Mouse (Mus musculus): ENCODE results near the gene Wt1. TPM values are rescaled to one million over a fixed set of nuclear protein-coding genes. Genes with fewer than 3 reads are reported as not detected.

The Wt1 gene
- polyA plus RNA-seq, 1 experiment from 2014 or later = 164 TPM

- H3K9me3 ChIP-seq (ENCODE audit: control insufficient read depth, low read length) = no peaks in the 10 kb centered on the region
- WGBS = 89% methylated on average over 2 of the region's 2 CpGs
Observed at GRCm38 (mm10) chr2:105091718-105092117, 34.6 kb upstream of the Wt1 start, which contains the start of gene Gm11060. Gene Gm11060, plus strand, starts transcription at chr2:105092018.

GRCm38 (mm10) chr2:105097294-105097953, 28.9 kb upstream of the Wt1 start:
- Histone ChIP-seq H3K27me3 (ENCODE audit: control insufficient read depth, insufficient read depth, low read length) (no peaks in the 10 kb centered on the region), H3K4me2 (replicated peaks; ENCODE audit: low read depth, low read length) (no peak overlapping the region), H3K4me1 (ENCODE audit: control insufficient read depth, insufficient read depth, low read length) (peaks cover 7% of the 10 kb centered on the region; the same call in 1 of the 2 replicates), H3K9ac (ENCODE audit: low read depth, low read length) (no peak overlapping the region), H3K9me3 (ENCODE audit: control insufficient read depth, low read length) (no peaks in the 10 kb centered on the region), H3K4me3 (ENCODE audit: low read length) (no peak overlapping the region), H3K27ac (ENCODE audit: low read depth, low read length) (no peak overlapping the region), H3K36me3 (ENCODE audit: control insufficient read depth, insufficient read depth, low read length) (0 out of 2 replicates have a peak, but pooled peaks cover 3% of the 10 kb centered on the region)
- ATAC-seq (ENCODE audit: low FRiP score, low TSS enrichment) = peak; percentile 80
- WGBS = 54% methylated on average over 22 of the region's 22 CpGs

More at GRCm38 (mm10) chr2:105091718-105092117, 34.6 kb upstream of the Wt1 start, which contains the start of gene Gm11060:
- Histone ChIP-seq H3K27me3 (ENCODE audit: control insufficient read depth, insufficient read depth, low read length) (no peaks in the 10 kb centered on the region), H3K4me1 (ENCODE audit: control insufficient read depth, insufficient read depth, low read length) (peaks cover 23% of the 10 kb centered on the region), H3K4me2 (replicated peaks; ENCODE audit: low read depth, low read length) (no peak within 1 kb of the TSS), H3K36me3 (ENCODE audit: control insufficient read depth, insufficient read depth, low read length) (no peaks in the 10 kb centered on the region), H3K9ac (ENCODE audit: low read depth, low read length) (no peak within 1 kb of the TSS), H3K27ac (ENCODE audit: low read depth, low read length) (no peak within 1 kb of the TSS), H3K4me3 (ENCODE audit: low read length) (no peak within 1 kb of the TSS)
- no peak for ATAC-seq (ENCODE audit: low FRiP score, low TSS enrichment)

- Histone ChIP-seq H3K9me3 (ENCODE audit: control insufficient read depth, low read length) (no peaks in the 10 kb centered on the region), H3K4me3 (ENCODE audit: low read length) (no peak overlapping the region), H3K4me1 (ENCODE audit: control insufficient read depth, insufficient read depth, low read length) (peaks cover 7% of the 10 kb centered on the region; the same call in 1 of the 2 replicates), H3K27me3 (ENCODE audit: control insufficient read depth, insufficient read depth, low read length) (no peaks in the 10 kb centered on the region), H3K27ac (ENCODE audit: low read depth, low read length) (no peak overlapping the region), H3K36me3 (ENCODE audit: control insufficient read depth, insufficient read depth, low read length) (0 out of 2 replicates have a peak, but pooled peaks cover 3% of the 10 kb centered on the region), H3K9ac (ENCODE audit: low read depth, low read length) (no peak overlapping the region), H3K4me2 (replicated peaks; ENCODE audit: low read depth, low read length) (no peak overlapping the region)
- WGBS = 86% methylated on average over 7 of the region's 7 CpGs
- no peak for ATAC-seq (ENCODE audit: low FRiP score, low TSS enrichment)
Observed at GRCm38 (mm10) chr2:105099410-105099809, 26.9 kb upstream of the Wt1 start.

GRCm38 (mm10) chr2:105100541-105100940, 25.8 kb upstream of the Wt1 start:
- Histone ChIP-seq H3K4me3 (ENCODE audit: low read length) (no peak overlapping the region), H3K4me2 (replicated peaks; ENCODE audit: low read depth, low read length) (no peak overlapping the region), H3K9ac (ENCODE audit: low read depth, low read length) (no peak overlapping the region), H3K4me1 (ENCODE audit: control insufficient read depth, insufficient read depth, low read length) (peaks cover 7% of the 10 kb centered on the region; the same call in 1 of the 2 replicates), H3K9me3 (ENCODE audit: control insufficient read depth, low read length) (no peaks in the 10 kb centered on the region), H3K27me3 (ENCODE audit: control insufficient read depth, insufficient read depth, low read length) (no peaks in the 10 kb centered on the region), H3K36me3 (ENCODE audit: control insufficient read depth, insufficient read depth, low read length) (0 out of 2 replicates have a peak, but pooled peaks cover 3% of the 10 kb centered on the region), H3K27ac (ENCODE audit: low read depth, low read length) (no peak overlapping the region)
- WGBS = 32% methylated on average over 7 of the region's 7 CpGs
- no peak for ATAC-seq (ENCODE audit: low FRiP score, low TSS enrichment)

GRCm38 (mm10) chr2:105108703-105109158, 17.6 kb upstream of the Wt1 start:
- H3K36me3 ChIP-seq (ENCODE audit: control insufficient read depth, insufficient read depth, low read length) = no peaks in the 10 kb centered on the region
- peak; percentile 82 for ATAC-seq (ENCODE audit: low FRiP score, low TSS enrichment)
- no peaks in the 10 kb centered on the region for H3K27me3 ChIP-seq (ENCODE audit: control insufficient read depth, insufficient read depth, low read length)
- H3K9me3 ChIP-seq (ENCODE audit: control insufficient read depth, low read length) = no peaks in the 10 kb centered on the region
- peaks cover 11% of the 10 kb centered on the region; the same call in 1 of the 2 replicates for H3K4me1 ChIP-seq (ENCODE audit: control insufficient read depth, insufficient read depth, low read length)
- no peak overlapping the region for H3K4me3 ChIP-seq (ENCODE audit: low read length)
- H3K27ac ChIP-seq (ENCODE audit: low read depth, low read length) = no peak overlapping the region
- WGBS = 33% methylated on average over 6 of the region's 6 CpGs
- H3K9ac ChIP-seq (ENCODE audit: low read depth, low read length) = no peak overlapping the region
- H3K4me2 ChIP-seq (replicated peaks; ENCODE audit: low read depth, low read length) = no peak overlapping the region

- no peak for ATAC-seq (ENCODE audit: low FRiP score, low TSS enrichment)
- Histone ChIP-seq H3K27me3 (ENCODE audit: control insufficient read depth, insufficient read depth, low read length) (0 out of 2 replicates have a peak, but pooled peaks cover 2% of the 10 kb centered on the region), H3K27ac (ENCODE audit: low read depth, low read length) (no peak overlapping the region), H3K4me3 (ENCODE audit: low read length) (no peak overlapping the region), H3K36me3 (ENCODE audit: control insufficient read depth, insufficient read depth, low read length) (no peaks in the 10 kb centered on the region), H3K4me2 (replicated peaks; ENCODE audit: low read depth, low read length) (no peak overlapping the region), H3K9ac (ENCODE audit: low read depth, low read length) (no peak overlapping the region), H3K4me1 (ENCODE audit: control insufficient read depth, insufficient read depth, low read length) (peaks cover 24% of the 10 kb centered on the region), H3K9me3 (ENCODE audit: control insufficient read depth, low read length) (no peaks in the 10 kb centered on the region)
- 24% methylated on average over 9 of the region's 9 CpGs for WGBS
Observed at GRCm38 (mm10) chr2:105114074-105114473, 12.3 kb upstream of the Wt1 start.

- Histone ChIP-seq H3K27me3 (ENCODE audit: control insufficient read depth, insufficient read depth, low read length) (0 out of 2 replicates have a peak, but pooled peaks cover 2% of the 10 kb centered on the region), H3K4me1 (ENCODE audit: control insufficient read depth, insufficient read depth, low read length) (peaks cover 18% of the 10 kb centered on the region), H3K4me2 (replicated peaks; ENCODE audit: low read depth, low read length) (no peak overlapping the region; the same call in 1 of the 2 replicates), H3K9ac (ENCODE audit: low read depth, low read length) (no peak overlapping the region), H3K27ac (ENCODE audit: low read depth, low read length) (peak overlapping the region; percentile 3; the same call in 1 of the 2 replicates), H3K36me3 (ENCODE audit: control insufficient read depth, insufficient read depth, low read length) (no peaks in the 10 kb centered on the region), H3K4me3 (ENCODE audit: low read length) (no peak overlapping the region), H3K9me3 (ENCODE audit: control insufficient read depth, low read length) (no peaks in the 10 kb centered on the region)
- ATAC-seq (ENCODE audit: low FRiP score, low TSS enrichment) = peak; percentile 72; the same call in 1 of the 2 replicates
- WGBS = 16% methylated on average over 8 of the region's 8 CpGs
Observed at GRCm38 (mm10) chr2:105117669-105118068, 8.7 kb upstream of the Wt1 start.

GRCm38 (mm10) chr2:105122216-105122615, 4.1 kb upstream of the Wt1 start:
- H3K9me3 ChIP-seq (ENCODE audit: control insufficient read depth, low read length) = no peaks in the 10 kb centered on the region
- no peak for ATAC-seq (ENCODE audit: low FRiP score, low TSS enrichment)
- peak overlapping the region; percentile 32; the same call in 1 of the 2 replicates for H3K9ac ChIP-seq (ENCODE audit: low read depth, low read length)
- no peaks in the 10 kb centered on the region for H3K36me3 ChIP-seq (ENCODE audit: control insufficient read depth, insufficient read depth, low read length)
- no peak overlapping the region for H3K27ac ChIP-seq (ENCODE audit: low read depth, low read length)
- H3K4me3 ChIP-seq (ENCODE audit: low read length) = no peak overlapping the region
- H3K27me3 ChIP-seq (ENCODE audit: control insufficient read depth, insufficient read depth, low read length) = peaks cover 16% of the 10 kb centered on the region; the same call in 1 of the 2 replicates
- peak overlapping the region; percentile 19 for H3K4me2 ChIP-seq (replicated peaks; ENCODE audit: low read depth, low read length)
- 7% methylated on average over 8 of the region's 8 CpGs for WGBS
- H3K4me1 ChIP-seq (ENCODE audit: control insufficient read depth, insufficient read depth, low read length) = peaks cover 18% of the 10 kb centered on the region

GRCm38 (mm10) chr2:105122886-105123285, 3.4 kb upstream of the Wt1 start:
- H3K4me3 ChIP-seq (ENCODE audit: low read length) = peak overlapping the region; percentile 80
- H3K4me1 ChIP-seq (ENCODE audit: control insufficient read depth, insufficient read depth, low read length) = peaks cover 16% of the 10 kb centered on the region
- H3K9me3 ChIP-seq (ENCODE audit: control insufficient read depth, low read length) = no peaks in the 10 kb centered on the region
- no peaks in the 10 kb centered on the region for H3K36me3 ChIP-seq (ENCODE audit: control insufficient read depth, insufficient read depth, low read length)
- no peak for ATAC-seq (ENCODE audit: low FRiP score, low TSS enrichment)
- H3K9ac ChIP-seq (ENCODE audit: low read depth, low read length) = peak overlapping the region; percentile 97
- H3K4me2 ChIP-seq (replicated peaks; ENCODE audit: low read depth, low read length) = peak overlapping the region; percentile 59
- H3K27me3 ChIP-seq (ENCODE audit: control insufficient read depth, insufficient read depth, low read length) = peaks cover 17% of the 10 kb centered on the region; the same call in 1 of the 2 replicates
- H3K27ac ChIP-seq (ENCODE audit: low read depth, low read length) = peak overlapping the region; percentile 57; the same call in 1 of the 2 replicates
- WGBS = under 1% methylated on average over 27 of the region's 27 CpGs

All from kidney, embryonic 14.5 days (tissue).